Mouse (Mus musculus): ENCODE results near the gene Olfr934. TPM values are rescaled to one million over a fixed set of nuclear protein-coding genes. Genes with fewer than 3 reads are reported as not detected.

The Olfr934 gene
- not detected for total RNA-seq (2023)

DNA sequence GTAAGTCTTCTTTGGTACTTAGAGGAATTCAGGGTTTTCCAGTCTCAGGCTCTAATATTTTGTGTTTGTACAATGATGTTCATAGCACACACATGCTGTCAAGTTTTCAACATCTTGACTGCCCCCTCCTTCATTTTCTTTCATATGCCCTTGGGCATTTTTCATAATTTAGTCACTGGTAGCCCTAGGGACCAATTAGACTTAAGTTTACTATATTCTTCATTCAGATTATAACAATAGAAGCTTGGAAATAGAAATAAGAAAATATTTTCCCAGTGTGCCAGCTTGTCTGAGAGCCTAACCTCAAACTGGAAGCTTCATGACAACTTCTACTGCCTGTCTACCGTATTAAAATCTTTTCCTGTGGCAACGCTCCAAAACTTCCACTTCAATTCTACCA is at the start of gene Olfr934:
Gene Olfr934 (minus strand): TSS at position 101 of the 400 bp plus-strand sequence.

DNA sequence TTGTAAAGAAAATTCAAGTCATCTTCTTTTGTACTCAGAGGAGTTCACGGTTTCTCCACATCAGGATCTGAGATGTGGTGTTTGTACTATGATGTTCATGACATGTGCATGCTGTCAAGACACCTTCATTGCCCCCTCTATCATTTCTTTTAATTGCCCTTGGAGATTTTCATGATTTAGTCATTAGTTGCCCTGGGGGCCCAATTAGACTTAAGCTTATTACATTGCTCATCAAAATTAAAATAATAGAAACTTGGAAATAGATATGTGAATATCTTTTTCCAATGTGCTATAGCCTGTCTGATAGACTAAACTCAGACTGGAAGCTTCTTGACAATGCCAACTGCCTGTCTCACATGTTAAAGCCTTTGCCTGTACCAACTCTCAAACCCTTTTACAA is 35.2 kb upstream of the Olfr934 start, which contains the start of gene Olfr146:
Gene Olfr146 (minus strand): TSS at position 101 of the 400 bp plus-strand sequence.

DNA sequence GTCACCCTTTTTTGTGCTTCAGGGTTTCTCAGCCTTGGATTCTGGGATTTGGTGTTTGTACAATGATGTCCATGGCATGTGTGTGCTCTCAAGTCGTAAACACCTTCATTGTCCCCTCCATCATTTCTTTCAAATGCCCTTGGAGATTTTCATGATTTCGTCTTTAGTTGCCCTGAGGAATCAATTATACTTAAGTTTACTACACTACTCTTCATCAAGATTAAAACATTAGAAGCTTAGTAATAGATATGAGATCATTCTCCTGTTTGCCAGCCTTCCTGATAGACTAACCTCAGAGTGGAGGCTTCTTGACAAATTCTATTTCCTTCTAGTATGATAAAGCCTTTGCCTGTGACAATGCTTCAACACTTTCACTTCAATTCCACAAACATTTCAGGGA is 11.5 kb upstream of the Olfr934 start, which contains the start of gene Olfr935:
Gene Olfr935 (minus strand): TSS at position 101 of the 400 bp plus-strand sequence.

DNA sequence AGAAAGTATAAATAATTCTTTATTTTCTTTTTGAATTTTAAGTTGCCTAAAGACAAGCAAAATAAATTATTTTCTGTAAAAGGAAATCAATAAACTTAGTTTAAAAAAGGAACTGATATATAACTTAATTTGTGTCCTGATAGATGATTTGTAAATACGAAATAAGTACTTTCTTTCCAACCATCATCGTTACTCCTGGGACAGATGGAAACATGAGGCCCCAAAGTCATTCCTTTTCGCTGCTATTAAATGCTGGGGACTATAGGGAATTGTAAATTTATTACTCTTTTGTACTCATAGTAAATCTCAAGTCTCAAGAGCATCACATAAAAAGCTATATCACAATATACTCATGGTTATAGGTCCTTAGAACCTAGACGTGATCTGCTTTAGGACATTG is 16.1 kb downstream of the Olfr934 start, which contains the start of gene Olfr933:
Gene Olfr933 (plus strand): TSS at position 301 of the 400 bp plus-strand sequence.

Other genes starting within 250 kb of the Olfr934 start
- not detected for gene Olfr920, start 236.0 kb downstream of the Olfr934 start, total RNA-seq (2023)
- gene Olfr921, start 215.2 kb downstream of the Olfr934 start, total RNA-seq (2023): not detected
- not detected for gene Olfr922, start 173.7 kb downstream of the Olfr934 start, total RNA-seq (2023)
- gene Olfr923, start 161.8 kb downstream of the Olfr934 start, total RNA-seq (2023): not detected
- gene Olfr924, start 143.9 kb downstream of the Olfr934 start, total RNA-seq (2023): not detected
- not detected for gene Olfr26, start 133.3 kb downstream of the Olfr934 start, total RNA-seq (2023)
- gene Olfr926, start 111.2 kb downstream of the Olfr934 start, total RNA-seq (2023): not detected
- not detected for gene Olfr930, start 58.5 kb downstream of the Olfr934 start, total RNA-seq (2023)
- not detected for gene Olfr933, start 16.0 kb downstream of the Olfr934 start, total RNA-seq (2023)
- not detected for gene Olfr935, start 11.4 kb upstream of the Olfr934 start, total RNA-seq (2023)
- not detected for gene Olfr146, start 35.1 kb upstream of the Olfr934 start, total RNA-seq (2023)
- not detected for gene Olfr937, start 76.6 kb upstream of the Olfr934 start, total RNA-seq (2023)
- gene Olfr938, start 90.6 kb upstream of the Olfr934 start, total RNA-seq (2023): not detected
- not detected for gene Olfr27, start 139.8 kb upstream of the Olfr934 start, total RNA-seq (2023)
- not detected for gene Olfr943, start 178.0 kb upstream of the Olfr934 start, total RNA-seq (2023)
- not detected for gene Olfr944, start 213.6 kb upstream of the Olfr934 start, total RNA-seq (2023)